Mouse (Mus musculus) lung, postnatal 0 days (tissue): Measurements from ENCODE around the gene Fli1. TPM values are rescaled to one million over a fixed set of nuclear protein-coding genes. Genes with fewer than 3 reads are reported as not detected.

Experiments
- ATAC-seq: fragments of 200-750 bp; cut with Nextera tagmentation; 2 replicates; pipeline ENCODE4 v1.8.0; 2017; ENCODE audit warnings: moderate library complexity
- DNase-seq: peaks from one replicate; pipeline ENCODE4 v3.0.0-alpha.2; 2016; ENCODE audit warnings: low spot score
- H3K27ac ChIP-seq: fragments of 300-500 bp; sonication (generic); 2 replicates; pipeline ENCODE4 v1.5.1; 2014; ENCODE audit warnings: antibody characterized with exemption, mild to moderate bottlenecking, low read length, mixed read lengths
- H3K27me3 ChIP-seq: fragments of 300-500 bp; sonication (generic); replicated peaks from 2 replicates; pipeline ENCODE4 v1.6.1; 2014; ENCODE audit warnings: low read length, mixed read lengths; ENCODE audit not compliant: insufficient read depth
- H3K36me3 ChIP-seq: fragments of 300-500 bp; sonication (generic); 2 replicates; pipeline ENCODE4 v1.6.1; 2014; ENCODE audit warnings: low read length, mixed read lengths; ENCODE audit not compliant: insufficient read depth
- H3K4me1 ChIP-seq: fragments of 300-500 bp; sonication (generic); 2 replicates; pipeline ENCODE4 v1.6.1; 2014; ENCODE audit warnings: antibody characterized with exemption, low read depth, low read length, mixed read lengths; ENCODE audit not compliant: insufficient read depth
- H3K4me2 ChIP-seq: fragments of 300-500 bp; sonication (generic); replicated peaks from 2 replicates; pipeline ENCODE4 v1.6.1; 2014; ENCODE audit warnings: low read depth, mild to moderate bottlenecking, low read length, moderate library complexity, mixed read lengths
- H3K4me3 ChIP-seq: fragments of 300-500 bp; sonication (generic); 2 replicates; pipeline ENCODE4 v1.5.1; 2014; ENCODE audit warnings: low read depth, low read length
- H3K9ac ChIP-seq: fragments of 300-500 bp; sonication (generic); replicated peaks from 2 replicates; pipeline ENCODE4 v1.6.1; 2014; ENCODE audit warnings: low read depth, mild to moderate bottlenecking
- H3K9me3 ChIP-seq: fragments of 300-500 bp; sonication (generic); 2 replicates; pipeline ENCODE4 v1.6.1; 2016; ENCODE audit warnings: low read length, mixed read lengths
- CTCF ChIP-seq: IDR thresholded peaks from 2 replicates; pipeline ENCODE4 v1.5.1; 2016; ENCODE audit warnings: antibody characterized with exemption, mild to moderate bottlenecking
- EP300 ChIP-seq: IDR thresholded peaks from 2 replicates; pipeline ENCODE4 v1.6.1; 2016; ENCODE audit warnings: antibody characterized with exemption, mild to moderate bottlenecking, control low read depth
- WGBS: fragments of 180-500 bp; shearing (Covaris S2); extraction: QIAGEN DNeasy Blood & Tissue Kit; methylation state at CpG from one replicate; pipeline ENCODE4 v1.1.7; 2014; 5-methylcytosine and 5-hydroxymethylcytosine counted together
- polyA plus RNA-seq: library from polyadenylated mRNA; unstranded; fragments of >200 nt; fragmentation: Nextera tagmentation; extraction: Ambion mirVana; gene quantifications from 2 replicates; pipeline ENCODE4 v1.2.1, GENCODE M21; 2015

Gene Fli1
- polyA plus RNA-seq, 1 experiment from 2014 or later, result 21.1 TPM

- no peak overlapping the region for H3K4me2 ChIP-seq
- no peak overlapping the region for H3K4me3 ChIP-seq
- H3K4me1 ChIP-seq, result no peaks in the 10 kb centered on the region
- WGBS, result 45% methylated on average over 7 of the region's 7 CpGs
- TF ChIP-seq CTCF (no peak), EP300 (peak; percentile 94)
- peak; percentile 21 for DNase-seq
- H3K36me3 ChIP-seq, result no peaks in the 10 kb centered on the region
- H3K9ac ChIP-seq, result no peak overlapping the region
- peak overlapping the region; percentile 23; the same call in 1 of the 2 replicates for H3K27ac ChIP-seq
- H3K27me3 ChIP-seq, result no peaks in the 10 kb centered on the region
- ATAC-seq, result peak; percentile 68
- no peaks in the 10 kb centered on the region for H3K9me3 ChIP-seq
Observed at GRCm38 (mm10) chr9:32556313-32556712, 13.7 kb upstream of the Fli1 start.

DNA sequence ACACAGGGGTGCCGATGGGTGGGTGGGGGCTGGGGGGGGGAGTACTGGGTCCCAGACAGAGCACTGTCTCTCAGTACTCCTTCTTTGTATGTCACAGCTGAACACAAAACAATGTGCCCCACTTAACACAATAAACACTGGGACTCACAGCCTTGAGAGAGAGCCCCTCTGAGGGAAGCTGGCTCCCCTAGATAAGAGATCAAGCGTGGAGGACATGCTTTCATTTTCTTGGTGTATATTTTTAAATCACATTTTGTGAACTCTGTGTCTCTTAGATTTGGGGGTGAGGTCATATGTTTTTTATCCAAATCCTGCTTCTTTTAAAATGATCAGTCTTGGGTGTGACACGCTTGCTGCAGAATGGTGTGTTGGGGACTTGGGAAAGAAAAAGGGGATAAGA, 12.6 kb upstream of the Fli1 start:
- H3K9ac ChIP-seq, result no peak overlapping the region
- H3K4me1 ChIP-seq, result peaks cover 4% of the 10 kb centered on the region
- H3K9me3 ChIP-seq, result no peaks in the 10 kb centered on the region
- no peak overlapping the region for H3K4me3 ChIP-seq
- no peak overlapping the region for H3K4me2 ChIP-seq
- H3K36me3 ChIP-seq, result no peaks in the 10 kb centered on the region
- no peaks in the 10 kb centered on the region for H3K27me3 ChIP-seq
- WGBS, result 66% methylated on average over 3 of the region's 3 CpGs
- ATAC-seq (peak; percentile 30; the same call in 1 of the 2 replicates), DNase-seq (no peak)
- TF ChIP-seq CTCF, result no peak
- TF ChIP-seq EP300, result no peak
- H3K27ac ChIP-seq, result no peak overlapping the region

GRCm38 (mm10) chr9:32550541-32550940, 7.9 kb upstream of the Fli1 start:
- H3K36me3 ChIP-seq, result no peaks in the 10 kb centered on the region
- H3K9me3 ChIP-seq, result no peaks in the 10 kb centered on the region
- 0 out of 2 replicates have a peak, but pooled peaks have one; percentile 34 for ATAC-seq
- DNase-seq, result no peak
- no peak overlapping the region for H3K4me3 ChIP-seq
- TF ChIP-seq CTCF (no peak), EP300 (no peak)
- peaks cover 20% of the 10 kb centered on the region for H3K4me1 ChIP-seq
- no peak overlapping the region for H3K27ac ChIP-seq
- H3K9ac ChIP-seq, result no peak overlapping the region
- H3K4me2 ChIP-seq, result no peak overlapping the region
- 10% methylated on average over 10 of the region's 10 CpGs for WGBS
- peaks cover 6% of the 10 kb centered on the region; the same call in 1 of the 2 replicates for H3K27me3 ChIP-seq

DNA sequence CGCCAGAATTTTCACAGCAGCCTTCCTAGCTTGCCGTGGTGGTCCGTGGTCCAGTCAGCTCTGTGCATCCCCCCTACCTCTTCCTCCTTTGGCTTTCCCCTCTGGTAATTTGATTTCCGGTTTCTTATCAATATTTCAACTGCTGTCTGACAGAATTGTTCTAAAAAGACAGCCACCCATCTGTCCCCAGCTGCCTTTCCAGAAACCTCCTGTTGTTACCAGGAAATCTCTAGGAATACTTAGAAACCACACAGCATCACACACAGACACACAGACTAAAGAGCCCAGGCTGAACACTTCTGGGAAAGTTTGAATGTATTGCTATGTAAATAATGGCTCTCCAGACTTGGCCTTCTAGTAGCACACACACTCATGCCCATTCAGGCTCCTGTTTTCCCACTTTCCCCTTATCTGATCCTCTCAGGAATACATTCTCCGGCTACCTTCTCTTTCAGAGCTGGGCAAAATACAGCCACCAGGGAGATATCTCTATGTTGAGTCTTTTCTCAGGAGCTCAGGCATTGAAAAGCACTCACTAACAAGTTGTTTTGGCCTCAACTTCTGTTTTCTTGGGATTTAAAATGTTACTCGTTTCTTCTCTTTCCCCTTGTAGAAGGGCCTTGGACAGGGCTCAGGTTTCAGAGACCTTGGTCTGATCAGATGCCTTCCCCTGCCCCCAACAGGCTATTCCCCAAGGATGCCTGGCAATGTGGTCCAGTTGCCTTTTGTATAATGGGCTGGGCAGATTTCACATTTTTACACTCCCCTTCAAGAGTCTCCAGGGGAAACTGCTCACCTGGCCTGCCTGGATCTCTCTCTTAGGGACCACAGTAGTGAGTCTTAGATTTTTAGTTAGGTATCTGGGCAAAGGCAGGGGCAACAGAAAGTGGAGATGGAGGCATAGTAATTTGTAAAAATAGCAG, 7.1 kb upstream of the Fli1 start:
- Histone ChIP-seq H3K36me3 (no peaks in the 10 kb centered on the region), H3K4me2 (no peak overlapping the region), H3K27ac (no peak overlapping the region), H3K9me3 (no peaks in the 10 kb centered on the region), H3K9ac (no peak overlapping the region), H3K4me1 (peaks cover 20% of the 10 kb centered on the region), H3K27me3 (peaks cover 7% of the 10 kb centered on the region; the same call in 1 of the 2 replicates), H3K4me3 (no peak overlapping the region)
- peak; percentile 65 for DNase-seq
- 27% methylated on average over 6 of the region's 6 CpGs for WGBS
- peak; percentile 78 for ATAC-seq
- TF ChIP-seq EP300 (peak; percentile 72), CTCF (no peak)

GRCm38 (mm10) chr9:32546731-32547130, 4.1 kb upstream of the Fli1 start:
- Histone ChIP-seq H3K36me3 (no peaks in the 10 kb centered on the region), H3K27ac (no peak overlapping the region), H3K9me3 (no peaks in the 10 kb centered on the region), H3K4me2 (no peak overlapping the region), H3K4me1 (peaks cover 34% of the 10 kb centered on the region), H3K4me3 (no peak overlapping the region), H3K9ac (no peak overlapping the region), H3K27me3 (peaks cover 20% of the 10 kb centered on the region; the same call in 1 of the 2 replicates)
- no peak for ATAC-seq
- TF ChIP-seq EP300, result no peak
- no peak for TF ChIP-seq CTCF
- no peak for DNase-seq
- whole genome bisulfite sequencing, result 82% methylated on average over 2 of the region's 2 CpGs

DNA sequence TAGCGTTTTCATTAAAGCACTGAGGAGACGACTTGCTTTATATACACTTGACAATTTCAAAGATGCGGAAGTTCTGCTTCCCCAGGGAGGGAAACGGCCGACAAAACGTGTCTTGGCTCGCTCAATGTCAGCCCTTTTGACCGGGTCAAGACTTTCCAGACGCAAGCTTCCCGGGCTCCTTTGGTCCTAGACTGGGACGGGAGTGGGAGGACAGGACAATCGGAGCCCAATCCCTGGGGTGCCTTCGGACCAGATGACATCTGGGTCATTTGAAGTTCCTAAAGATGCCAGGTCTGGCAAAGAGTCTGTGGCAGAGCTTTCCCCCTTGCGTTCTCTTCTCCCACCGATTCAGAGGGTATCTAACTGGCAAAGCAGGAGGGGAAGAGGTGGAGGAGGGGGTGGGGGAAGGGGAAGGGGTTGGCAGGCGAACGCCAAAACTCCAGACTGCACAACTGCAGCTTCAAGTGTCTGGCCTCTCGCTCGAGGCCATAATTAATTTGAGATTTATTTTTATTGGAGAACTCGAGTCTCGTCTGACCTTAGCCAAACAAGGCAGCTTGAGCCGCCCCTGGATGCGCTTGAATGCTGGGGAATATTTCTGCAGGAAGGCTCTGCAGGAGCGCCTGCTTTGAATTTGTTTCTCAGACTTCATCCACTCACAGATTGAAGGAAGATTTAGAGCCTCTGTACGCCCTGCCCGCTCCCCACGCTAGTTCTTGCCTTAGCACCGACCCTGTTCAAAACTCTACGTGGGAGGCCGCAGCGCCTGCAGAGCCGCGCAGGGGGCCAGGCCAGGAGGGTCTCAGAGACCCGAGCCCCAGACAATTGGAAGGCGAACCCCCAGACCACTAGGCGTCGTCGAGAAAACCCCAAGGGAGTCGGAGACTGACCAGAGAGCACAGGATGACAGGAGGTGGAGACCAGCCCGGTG, 2.3 kb upstream of the Fli1 start:
- ATAC-seq (no peak), DNase-seq (no peak)
- Histone ChIP-seq H3K27ac (no peak overlapping the region), H3K36me3 (no peaks in the 10 kb centered on the region), H3K27me3 (peaks cover 20% of the 10 kb centered on the region; the same call in 1 of the 2 replicates), H3K4me2 (peak overlapping the region; percentile 8; the same call in 1 of the 2 replicates), H3K9ac (no peak overlapping the region), H3K4me3 (no peak overlapping the region), H3K9me3 (no peaks in the 10 kb centered on the region), H3K4me1 (peaks cover 29% of the 10 kb centered on the region)
- 19% methylated on average over 40 of the region's 40 CpGs for WGBS
- TF ChIP-seq EP300, result no peak
- no peak for TF ChIP-seq CTCF
